Mouse (Mus musculus) heart, embryonic 14.5 days (tissue): ENCODE data around the gene Eif4a1. TPM values are rescaled to one million over a fixed set of nuclear protein-coding genes. Genes with fewer than 3 reads are reported as not detected.

Experiments
- ATAC-seq: fragments of 200-750 bp; cut with Nextera tagmentation; 2 replicates; pipeline ENCODE4 v1.8.0; 2017; ENCODE audit warnings: low read depth, moderate TSS enrichment; ENCODE audit not compliant: insufficient number of reproducible peaks, insufficient read depth, low FRiP score
- H3K27ac ChIP-seq, 2 experiments: fragments of 200-500 bp in 1 of 2; fragments of 300-500 bp in 1 of 2; sonication (generic) in 1 of 2; replicated peaks in 1 of 2; 2 replicates each; pipeline ENCODE4 v1.5.1; 2012 to 2014; ENCODE audit warnings: low read depth in 2 of 2, low read length in 2 of 2, control low read depth in 1 of 2, mild to moderate bottlenecking in 1 of 2, mixed read lengths in 1 of 2; ENCODE audit not compliant: control insufficient read depth in 1 of 2, insufficient read depth in 1 of 2
- H3K27me3 ChIP-seq: fragments of 300-500 bp; sonication (generic); 2 replicates; pipeline ENCODE4 v1.6.1; 2014; ENCODE audit warnings: mild to moderate bottlenecking, low read length, control low read depth; ENCODE audit not compliant: control insufficient read depth, insufficient read depth
- H3K36me3 ChIP-seq: fragments of 300-500 bp; sonication (generic); 2 replicates; pipeline ENCODE4 v1.6.1; 2014; ENCODE audit warnings: mild to moderate bottlenecking, control low read depth, low read length, mixed read lengths; ENCODE audit not compliant: control insufficient read depth, insufficient read depth
- H3K4me1 ChIP-seq, 2 experiments: fragments of 200-500 bp in 1 of 2; fragments of 300-500 bp in 1 of 2; sonication (generic) in 1 of 2; 2 replicates each; pipeline ENCODE4 v1.6.1; 2012 to 2014; ENCODE audit warnings: low read length in 2 of 2, control low read depth in 1 of 2, mixed read lengths in 1 of 2; ENCODE audit not compliant: control insufficient read depth in 2 of 2, insufficient read depth in 2 of 2
- H3K4me2 ChIP-seq: fragments of 300-500 bp; sonication (generic); 2 replicates; pipeline ENCODE4 v1.6.1; 2014; ENCODE audit warnings: mild to moderate bottlenecking, low read length
- H3K4me3 ChIP-seq, 2 experiments: fragments of 200-500 bp in 1 of 2; fragments of 300-500 bp in 1 of 2; sonication (generic) in 1 of 2; 2 replicates each; pipeline ENCODE4 v1.5.1; 2012 to 2014; ENCODE audit warnings: low read length in 2 of 2, mild to moderate bottlenecking in 2 of 2, control low read depth in 1 of 2, low read depth in 1 of 2, moderate library complexity in 1 of 2; ENCODE audit not compliant: control insufficient read depth in 1 of 2, insufficient read depth in 1 of 2
- H3K9ac ChIP-seq: fragments of 300-500 bp; sonication (generic); 2 replicates; pipeline ENCODE4 v1.6.1; 2014; ENCODE audit warnings: mild to moderate bottlenecking, low read length
- H3K9me3 ChIP-seq: fragments of 300-500 bp; sonication (generic); 2 replicates; pipeline ENCODE4 v1.6.1; 2016; ENCODE audit warnings: low read length, control low read depth; ENCODE audit not compliant: control insufficient read depth
- WGBS: fragments of 180-500 bp; shearing (Covaris S2); extraction: QIAGEN DNeasy Blood & Tissue Kit; methylation state at CpG from one replicate; pipeline ENCODE4 v1.1.7; 2014; 5-methylcytosine and 5-hydroxymethylcytosine counted together
- polyA plus RNA-seq: library from polyadenylated mRNA; unstranded; fragments of >200 nt; fragmentation: Nextera tagmentation; extraction: Ambion mirVana; gene quantifications from 2 replicates; pipeline ENCODE4 v1.2.1, GENCODE M21; 2014

Eif4a1 gene
- polyA plus RNA-seq, 1 experiment from 2014 or later = 403 TPM

DNA sequence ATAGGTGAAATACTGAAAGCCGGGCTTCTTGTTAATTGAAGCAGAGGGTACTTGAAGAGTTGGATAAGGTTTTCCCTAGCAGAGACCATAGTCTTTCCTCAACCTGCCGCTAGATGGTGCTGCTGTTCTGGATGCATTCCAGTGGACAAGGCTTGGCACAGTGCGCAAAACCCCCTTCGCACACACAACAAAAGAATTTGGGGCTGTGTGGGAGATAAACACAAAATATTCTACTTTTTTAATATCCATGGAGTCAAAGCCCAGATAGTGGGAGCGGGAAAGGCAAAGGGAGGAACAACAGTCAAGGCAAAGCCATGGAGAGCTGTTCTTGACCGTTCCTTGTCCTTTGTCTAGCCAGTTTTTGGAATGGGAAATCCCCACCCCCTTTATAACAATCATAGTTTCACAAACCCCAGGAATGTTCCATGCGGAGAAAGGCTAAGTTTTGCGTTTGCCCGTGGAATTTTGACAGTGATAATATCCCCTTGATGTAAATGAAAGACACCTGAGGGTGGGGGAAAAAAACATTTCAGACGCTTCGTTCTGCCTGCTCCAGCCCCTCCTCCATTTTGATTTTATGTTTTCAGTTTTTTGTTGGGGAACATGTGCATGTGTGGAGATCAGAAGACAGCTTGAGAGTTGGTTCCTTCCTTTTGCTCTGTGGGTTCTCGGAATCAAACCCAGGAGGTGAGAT, 10.8 kb upstream of the Eif4a1 start:
- H3K27ac ChIP-seq = peak overlapping the region; percentile 93; a peak in 3 of 4 replicates
- H3K4me3 ChIP-seq = peak overlapping the region in 1 of 2 experiments; percentile 8; a peak in 1 of 4 replicates
- peak overlapping the region; percentile 54 for H3K9ac ChIP-seq
- WGBS = 28% methylated on average over 12 of the region's 12 CpGs
- peaks cover 16 to 35% of the 10 kb centered on the region in 2 experiments for H3K4me1 ChIP-seq
- H3K9me3 ChIP-seq = no peaks in the 10 kb centered on the region
- ATAC-seq = no peak
- peaks cover 24% of the 10 kb centered on the region for H3K36me3 ChIP-seq
- no peaks in the 10 kb centered on the region for H3K27me3 ChIP-seq
- peak overlapping the region; percentile 92 for H3K4me2 ChIP-seq

DNA sequence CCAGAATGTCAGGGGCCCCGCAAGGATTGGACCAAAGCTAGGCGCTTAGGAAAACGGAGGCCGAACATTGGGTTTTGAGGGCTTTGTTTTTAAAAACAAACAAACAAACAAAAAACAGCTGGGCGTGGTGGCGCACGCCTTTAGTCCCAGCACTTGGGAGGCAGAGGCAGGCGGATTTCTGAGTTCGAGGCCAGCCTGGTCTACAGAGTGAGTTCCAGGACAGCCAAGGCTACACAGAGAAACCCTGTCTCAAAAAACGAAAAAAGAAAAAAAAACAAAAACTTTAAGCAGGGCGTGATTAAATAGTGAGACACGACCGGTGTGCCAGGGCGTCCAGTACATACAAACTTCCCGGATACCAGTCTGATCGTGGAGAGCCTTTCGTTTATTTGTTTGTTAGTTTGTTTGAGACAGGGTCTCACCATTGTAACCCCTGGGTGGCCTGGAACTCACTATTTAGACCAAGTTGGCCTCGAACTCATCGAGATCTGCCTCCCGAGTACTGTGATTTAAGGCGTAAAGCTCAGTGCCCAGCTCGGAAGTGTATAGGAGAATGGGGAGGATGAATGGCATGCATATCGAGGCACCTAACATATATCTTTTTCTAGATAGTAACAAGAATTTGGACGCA, 10.1 kb upstream of the Eif4a1 start:
- Histone ChIP-seq H3K4me3 (peak overlapping the region; percentile 56 to 87), H3K4me1 (peaks cover 16 to 35% of the 10 kb centered on the region in 2 experiments), H3K4me2 (peak overlapping the region; percentile 92), H3K36me3 (peaks cover 31% of the 10 kb centered on the region), H3K9me3 (no peaks in the 10 kb centered on the region), H3K27me3 (no peaks in the 10 kb centered on the region), H3K27ac (peak overlapping the region; percentile 93), H3K9ac (peak overlapping the region; percentile 79)
- WGBS = 23% methylated on average over 24 of the region's 24 CpGs
- ATAC-seq = no peak

DNA sequence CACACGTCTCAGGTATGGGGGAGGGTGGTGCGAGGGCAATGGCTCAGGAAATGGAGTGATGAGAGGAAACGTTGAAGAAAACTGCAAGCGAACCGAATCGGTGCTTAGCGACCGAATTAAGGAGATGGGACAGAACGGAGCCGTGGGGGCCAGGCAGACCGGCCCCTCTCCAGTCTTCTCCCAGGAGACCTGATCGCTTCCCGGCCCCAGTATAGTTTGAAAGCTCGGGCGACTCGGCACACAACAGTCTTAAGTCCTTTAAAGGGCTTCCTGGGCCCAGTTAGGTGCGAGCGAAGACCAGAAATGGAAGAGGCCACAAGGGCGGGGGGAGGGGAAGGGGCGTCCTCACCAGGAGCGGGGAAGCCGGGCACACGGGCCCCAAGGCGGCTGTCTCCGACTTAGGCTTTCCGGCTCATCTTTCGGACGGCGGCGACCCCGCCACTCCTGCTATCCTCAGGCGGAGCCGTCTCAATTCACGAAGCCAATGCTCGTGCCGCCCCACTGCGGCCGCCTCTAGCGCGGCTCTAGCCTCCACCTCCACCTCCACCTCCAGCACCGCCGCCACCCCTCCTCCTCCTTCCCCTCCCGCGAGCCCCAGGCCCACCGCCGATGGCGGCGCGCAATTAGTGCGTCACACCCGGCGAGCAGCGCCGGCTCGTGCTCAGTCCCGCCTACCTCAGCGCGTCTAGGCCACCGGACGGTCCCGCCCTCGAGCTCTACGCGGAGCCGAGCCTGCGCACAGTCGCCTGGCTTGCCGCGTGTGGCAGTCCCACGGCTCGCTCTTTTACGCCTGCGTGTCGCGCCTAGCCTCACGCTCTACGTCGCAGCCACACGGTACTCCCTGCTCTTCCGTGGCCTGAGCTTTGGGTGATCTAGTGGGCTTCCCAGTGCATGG, 9.3 kb upstream of the Eif4a1 start, which contains the start of gene Senp3:
TSS of gene Senp3 (minus strand) at position 771 of the 895 bp plus-strand sequence.
- ATAC-seq = peak; percentile 92
- Histone ChIP-seq H3K27me3 (no peaks in the 10 kb centered on the region), H3K9ac (peak within 1 kb of the TSS; percentile 79), H3K27ac (peak within 1 kb of the TSS; percentile 93), H3K4me1 (peaks cover 13 to 31% of the 10 kb centered on the region in 2 experiments), H3K4me3 (peak within 1 kb of the TSS; percentile 56 to 87), H3K9me3 (no peaks in the 10 kb centered on the region), H3K36me3 (peaks cover 39% of the 10 kb centered on the region), H3K4me2 (peak within 1 kb of the TSS; percentile 92)
- WGBS = under 1% methylated on average over 71 of the region's 80 CpGs

DNA sequence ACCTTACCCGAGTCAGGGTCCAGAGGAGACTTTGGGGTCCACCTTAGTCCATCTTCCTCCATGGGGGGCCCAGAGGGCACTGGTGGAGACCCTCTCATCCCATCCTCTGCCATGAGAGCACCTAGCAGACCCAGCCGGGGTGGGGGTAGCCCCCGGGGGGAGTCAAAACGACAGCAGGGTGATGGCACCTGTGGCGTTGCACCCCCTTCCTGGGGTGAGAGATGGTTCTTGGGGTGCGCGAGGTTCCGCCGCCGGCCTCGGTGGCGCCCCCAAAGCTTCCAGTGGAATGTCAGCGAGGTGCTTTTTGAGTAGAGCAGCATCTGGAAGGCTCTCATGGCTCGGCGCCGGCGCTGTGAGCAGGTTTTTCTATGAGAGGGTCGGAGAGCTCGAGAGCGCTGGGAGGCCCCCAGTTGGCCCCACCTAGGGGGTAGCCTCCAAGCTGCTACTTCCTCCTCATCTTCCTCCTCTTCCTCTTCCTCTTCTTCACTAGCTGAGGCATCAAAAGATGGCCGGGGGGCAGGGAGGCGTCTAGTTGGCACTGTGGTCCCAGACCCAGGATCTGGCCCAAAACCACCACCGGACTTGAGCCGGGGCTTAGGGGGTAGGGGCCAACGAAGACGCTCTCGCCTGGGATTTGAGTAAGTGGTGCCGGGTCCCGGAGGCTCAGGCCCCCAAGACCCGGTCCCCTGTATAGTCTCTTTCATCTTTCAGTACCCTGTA, 8.1 kb upstream of the Eif4a1 start:
- peak overlapping the region; percentile 92 for H3K4me2 ChIP-seq
- peak overlapping the region in 1 of 2 experiments; percentile 56; a peak in 2 of 4 replicates for H3K4me3 ChIP-seq
- peaks cover 3 to 19% of the 10 kb centered on the region in 2 experiments for H3K4me1 ChIP-seq
- H3K9ac ChIP-seq = peak overlapping the region; percentile 79; the same call in 1 of the 2 replicates
- H3K36me3 ChIP-seq = peaks cover 51% of the 10 kb centered on the region
- H3K27ac ChIP-seq = 0 out of 4 replicates have a peak overlapping the region, but pooled peaks of 1 of the 2 experiments have one; percentile 1
- no peaks in the 10 kb centered on the region for H3K27me3 ChIP-seq
- no peak for ATAC-seq
- whole genome bisulfite sequencing = 88% methylated on average over 29 of the region's 30 CpGs
- no peaks in the 10 kb centered on the region for H3K9me3 ChIP-seq

DNA sequence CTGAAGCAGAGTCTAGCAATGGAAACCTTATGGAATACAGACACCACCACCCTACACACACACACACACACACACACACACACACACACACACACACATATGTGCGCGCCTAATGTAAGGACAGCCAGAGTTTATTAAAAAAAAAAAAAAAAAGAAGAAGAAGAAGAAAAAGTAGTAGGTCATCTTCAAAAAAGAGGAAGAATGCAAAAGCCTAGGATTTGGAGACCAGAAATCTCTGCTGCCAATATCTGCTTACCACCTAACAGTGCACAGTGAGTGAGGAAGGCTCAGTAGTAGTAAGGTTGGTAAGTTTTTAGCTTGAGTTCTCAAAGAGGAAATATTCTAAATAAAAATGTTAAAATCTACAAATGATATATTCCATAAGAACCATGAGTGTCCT, 6.9 kb upstream of the Eif4a1 start:
- Histone ChIP-seq H3K9ac (no peak overlapping the region), H3K27ac (no peak overlapping the region), H3K36me3 (peaks cover 63% of the 10 kb centered on the region), H3K4me3 (no peak overlapping the region), H3K4me2 (no peak overlapping the region), H3K27me3 (no peaks in the 10 kb centered on the region), H3K9me3 (no peaks in the 10 kb centered on the region), H3K4me1 (peaks cover 0 to 18% of the 10 kb centered on the region in 2 experiments; a peak in 3 of 4 replicates)
- ATAC-seq = no peak
- 92% methylated on average over 2 of the region's 2 CpGs for WGBS

DNA sequence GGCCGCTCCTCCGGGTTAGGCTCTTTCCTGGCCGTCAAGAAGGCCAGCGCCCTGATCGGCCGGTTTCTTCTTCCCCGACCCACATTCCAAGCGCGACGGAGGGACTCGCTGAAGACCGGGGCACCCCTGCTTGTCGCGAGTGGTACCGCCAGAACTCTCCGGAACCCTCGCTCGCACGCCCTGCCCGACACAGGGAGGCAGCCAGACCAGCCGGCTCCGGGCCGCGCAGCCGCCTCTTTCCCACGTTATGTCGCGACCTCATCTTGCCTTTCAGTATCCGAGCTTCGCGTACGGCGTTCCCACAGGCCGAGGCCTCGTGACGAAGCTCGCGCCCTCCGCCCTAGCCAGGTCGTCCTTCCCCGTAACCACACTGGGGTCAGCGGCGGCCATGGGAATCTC, 498 bp downstream of the Eif4a1 start:
- Histone ChIP-seq H3K9me3 (no peaks in the 10 kb centered on the region), H3K36me3 (peaks cover 79% of the 10 kb centered on the region), H3K4me2 (peak overlapping the region; percentile 82), H3K9ac (peak overlapping the region; percentile 100), H3K4me1 (peaks cover 2 to 15% of the 10 kb centered on the region in 2 experiments; a peak in 3 of 4 replicates), H3K27me3 (no peaks in the 10 kb centered on the region), H3K27ac (peak overlapping the region; percentile 89 to 98), H3K4me3 (peak overlapping the region; percentile 83 to 100)
- under 1% methylated on average over 43 of the region's 43 CpGs for WGBS
- peak; percentile 14; the same call in 1 of the 2 replicates for ATAC-seq
